Mouse (Mus musculus) erythroblast, embryonic 14.5 days (primary cell): ENCODE results near the gene Stx8.

Source experiments
- GATA1 ChIP-seq: IDR thresholded peaks from 2 replicates; pipeline ENCODE4 v1.6.1; 2012; ENCODE audit warnings: low read length, inconsistent platforms, mixed read lengths
- TAL1 ChIP-seq: IDR thresholded peaks from 3 replicates; pipeline ENCODE4 v1.6.1; 2012; ENCODE audit warnings: low read length, inconsistent platforms, mixed read lengths

- no peak for TF ChIP-seq GATA1
- TF ChIP-seq TAL1 = no peak
These were observed 117.6 kb downstream of the Stx8 start for GRCm38 (mm10) chr11:68083562-68083961.
